Mouse (Mus musculus) embryo, embryonic 10.5 days (tissue): ENCODE measurements around the gene Ppfia4.

Experiments
- DNase-seq: peaks from one replicate; pipeline ENCODE4 v3.0.0-alpha.2; 2015; ENCODE audit warnings: low spot score

Gene Ppfia4

GRCm38 (mm10) chr1:134339162-134339561 lies 6.4 kb upstream of the Ppfia4 start:
- no peak for DNase-seq

GRCm38 (mm10) chr1:134336958-134337710 lies 4.4 kb upstream of the Ppfia4 start:
- DNase-seq, result no peak

GRCm38 (mm10) chr1:134335924-134336810 lies 3.4 kb upstream of the Ppfia4 start:
- DNase-seq, result no peak

- no peak for DNase-seq
These were observed 2.6 kb upstream of the Ppfia4 start for GRCm38 (mm10) chr1:134335211-134335923.

- no peak for DNase-seq
These were observed 1.5 kb upstream of the Ppfia4 start for GRCm38 (mm10) chr1:134334111-134334827.

GRCm38 (mm10) chr1:134333371-134334110 lies 813 bp upstream of the Ppfia4 start:
- DNase-seq, result no peak

GRCm38 (mm10) chr1:134331879-134332635 lies 671 bp downstream of the Ppfia4 start:
- DNase-seq, result peak; percentile 92

- no peak for DNase-seq
These were observed 5.8 kb downstream of the Ppfia4 start for GRCm38 (mm10) chr1:134326841-134327346.

GRCm38 (mm10) chr1:134322591-134322990 lies 10.1 kb downstream of the Ppfia4 start:
- peak; percentile 32 for DNase-seq

- peak; percentile 23 for DNase-seq
These were observed 11.9 kb downstream of the Ppfia4 start for GRCm38 (mm10) chr1:134320691-134321301.

GRCm38 (mm10) chr1:134318261-134318660 lies 14.5 kb downstream of the Ppfia4 start:
- DNase-seq, result no peak

GRCm38 (mm10) chr1:134316361-134316760 lies 16.4 kb downstream of the Ppfia4 start:
- no peak for DNase-seq

- no peak for DNase-seq
These were observed 17.5 kb downstream of the Ppfia4 start for GRCm38 (mm10) chr1:134315181-134315580.

- DNase-seq, result no peak
These were observed 21.0 kb downstream of the Ppfia4 start for GRCm38 (mm10) chr1:134311760-134312159.

GRCm38 (mm10) chr1:134310729-134311128 lies 22.0 kb downstream of the Ppfia4 start:
- DNase-seq, result no peak

- no peak for DNase-seq
These were observed 22.4 kb downstream of the Ppfia4 start for GRCm38 (mm10) chr1:134310291-134310690.

- DNase-seq, result peak; percentile 37
These were observed 25.3 kb downstream of the Ppfia4 start for GRCm38 (mm10) chr1:134307409-134307808.

- no peak for DNase-seq
These were observed 27.8 kb downstream of the Ppfia4 start for GRCm38 (mm10) chr1:134304940-134305339.

- peak; percentile 37 for DNase-seq
These were observed 30.0 kb downstream of the Ppfia4 start for GRCm38 (mm10) chr1:134302568-134303238.
